Mouse (Mus musculus) liver, embryonic 14.5 days (tissue): ENCODE results near the gene Col26a1. TPM values are rescaled to one million over a fixed set of nuclear protein-coding genes. Genes with fewer than 3 reads are reported as not detected.
A peak's percentile ranks its signal among the peaks of the same experiment; 100 is the strongest.

Experiments used
- ATAC-seq: fragments of 200-750 bp; cut with Nextera tagmentation; 2 replicates; pipeline ENCODE4 v1.8.0; 2017; ENCODE audit warnings: moderate number of reproducible peaks, mild to moderate bottlenecking, moderate library complexity; ENCODE audit not compliant: insufficient read depth
- DNase-seq, 3 experiments: peaks; one replicate each; pipeline ENCODE4 v3.0.0-alpha.2; 2012 to 2013; ENCODE audit warnings: low read depth in 3 of 3, low spot score in 3 of 3
- H3K27ac ChIP-seq: fragments of 300-500 bp; sonication (generic); 2 replicates; pipeline ENCODE4 v1.5.1; 2014; ENCODE audit warnings: moderate library complexity, mild to moderate bottlenecking, control low read depth, inconsistent platforms
- H3K27me3 ChIP-seq: fragments of 300-500 bp; sonication (generic); 2 replicates; pipeline ENCODE4 v1.6.1; 2014; ENCODE audit warnings: mild to moderate bottlenecking, low read length, moderate library complexity; ENCODE audit not compliant: control insufficient read depth, insufficient read depth
- H3K36me3 ChIP-seq: fragments of 300-500 bp; sonication (generic); replicated peaks from 2 replicates; pipeline ENCODE4 v1.6.1; 2014; ENCODE audit warnings: low read depth; ENCODE audit not compliant: control insufficient read depth, insufficient read depth
- H3K4me1 ChIP-seq, 2 experiments: fragments of 200-500 bp in 1 of 2; fragments of 300-500 bp in 1 of 2; sonication (generic) in 1 of 2; replicated peaks; 2 replicates each; pipeline ENCODE4 v1.6.1; 2012 to 2014; ENCODE audit warnings: antibody characterized with exemption in 1 of 2, inconsistent platforms in 1 of 2, low read length in 1 of 2; ENCODE audit not compliant: control insufficient read depth in 2 of 2, insufficient read depth in 2 of 2
- H3K4me2 ChIP-seq: fragments of 300-500 bp; sonication (generic); 2 replicates; pipeline ENCODE4 v1.6.1; 2014; ENCODE audit warnings: low read depth, mild to moderate bottlenecking, control low read depth, moderate library complexity
- H3K4me3 ChIP-seq, 2 experiments: fragments of 200-500 bp in 1 of 2; fragments of 300-500 bp in 1 of 2; sonication (generic) in 1 of 2; 2 replicates each; pipeline ENCODE4 v1.5.1; 2012 to 2014; ENCODE audit warnings: low read depth in 2 of 2, low read length in 2 of 2, mild to moderate bottlenecking in 2 of 2, control low read depth in 1 of 2, inconsistent platforms in 1 of 2, moderate library complexity in 1 of 2; ENCODE audit not compliant: insufficient read depth in 1 of 2
- H3K9ac ChIP-seq: fragments of 300-500 bp; sonication (generic); replicated peaks from 2 replicates; pipeline ENCODE4 v1.6.1; 2014; ENCODE audit warnings: mild to moderate bottlenecking, control low read depth, moderate library complexity
- H3K9me3 ChIP-seq: fragments of 300-500 bp; sonication (generic); 2 replicates; pipeline ENCODE4 v1.6.1; 2016; ENCODE audit warnings: low read length, mixed read lengths; ENCODE audit not compliant: control insufficient read depth
- CTCF ChIP-seq: IDR thresholded peaks from 2 replicates; pipeline ENCODE4 v1.5.1; 2016; ENCODE audit warnings: antibody characterized with exemption, low read depth, control low read depth
- EP300 ChIP-seq: IDR thresholded peaks from 2 replicates; pipeline ENCODE4 v1.6.1; 2016; ENCODE audit warnings: antibody characterized with exemption, low read depth
- WGBS: fragments of 180-500 bp; shearing (Covaris S2); extraction: QIAGEN DNeasy Blood & Tissue Kit; methylation state at CpG from one replicate; pipeline ENCODE4 v1.1.7; 2014; ENCODE audit not compliant: insufficient replicate concordance; 5-methylcytosine and 5-hydroxymethylcytosine counted together
- polyA plus RNA-seq, 2 experiments: library from polyadenylated mRNA; depleted of rRNA in 1 of 2; stranded (reverse) in 1 of 2; unstranded in 1 of 2; fragments of >200 nt; fragmentation: Nextera tagmentation in 1 of 2; extraction: Ambion mirVana in 1 of 2; gene quantifications; 2 replicates each; pipeline versions ENCODE4 v1.2.1 to v1.2.3; 2012 to 2014

Gene Col26a1
- polyA plus RNA-seq (2012; rRNA removed) (0.10 and 0.18 TPM in 2 replicates), polyA plus RNA-seq (2014; fragmentation: Nextera tagmentation; extraction: Ambion mirVana) (0.06 and 0.10 TPM in 2 replicates)

GRCm38 (mm10) chr5:136882788-136883439 is at the start of gene Col26a1:
Gene Col26a1, minus strand, starts transcription at chr5:136883209.
- H3K27ac ChIP-seq, result no peak within 1 kb of the TSS
- no peak for TF ChIP-seq CTCF
- TF ChIP-seq EP300, result no peak
- no peak for ATAC-seq
- 2% methylated on average over 44 of the region's 44 CpGs for WGBS
- H3K4me3 ChIP-seq, result peak within 1 kb of the TSS in 1 of 2 experiments; percentile 21; a peak in 1 of 4 replicates
- no peaks in the 10 kb centered on the region for H3K36me3 ChIP-seq
- no peak within 1 kb of the TSS for H3K9ac ChIP-seq
- H3K9me3 ChIP-seq, result no peaks in the 10 kb centered on the region
- no peak for DNase-seq
- peaks cover 26% of the 10 kb centered on the region for H3K27me3 ChIP-seq
- peak within 1 kb of the TSS; percentile 32; the same call in 1 of the 2 replicates for H3K4me2 ChIP-seq
- H3K4me1 ChIP-seq, result no peaks in the 10 kb centered on the region

- H3K9ac ChIP-seq, result no peak overlapping the region
Observed at GRCm38 (mm10) chr5:136931896-136932295, 48.9 kb upstream of the Col26a1 start.

GRCm38 (mm10) chr5:136929073-136929472 is 46.1 kb upstream of the Col26a1 start:
- Histone ChIP-seq H3K27ac (no peak overlapping the region), H3K9me3 (no peaks in the 10 kb centered on the region), H3K4me2 (no peak overlapping the region), H3K27me3 (no peaks in the 10 kb centered on the region), H3K4me3 (no peak overlapping the region), H3K9ac (no peak overlapping the region), H3K36me3 (no peaks in the 10 kb centered on the region), H3K4me1 (no peaks in the 10 kb centered on the region)
- 23% methylated on average over 4 of the region's 4 CpGs for WGBS
- peak; percentile 93 for TF ChIP-seq CTCF
- no peak for TF ChIP-seq EP300
- peak; percentile 52 to 68 (median 59) for DNase-seq
- peak; percentile 32; the same call in 1 of the 2 replicates for ATAC-seq

More at GRCm38 (mm10) chr5:136931896-136932295, 48.9 kb upstream of the Col26a1 start:
- H3K36me3 ChIP-seq, result no peaks in the 10 kb centered on the region
- ATAC-seq (no peak), DNase-seq (no peak)
- H3K4me3 ChIP-seq, result no peak overlapping the region
- no peaks in the 10 kb centered on the region for H3K27me3 ChIP-seq
- no peaks in the 10 kb centered on the region for H3K9me3 ChIP-seq
- H3K4me1 ChIP-seq, result no peaks in the 10 kb centered on the region
- TF ChIP-seq EP300 (no peak), CTCF (no peak)
- H3K27ac ChIP-seq, result no peak overlapping the region
- H3K4me2 ChIP-seq, result no peak overlapping the region
- WGBS, result 76% methylated on average over 14 of the region's 14 CpGs

- ATAC-seq, result no peak
- H3K4me3 ChIP-seq, result no peak overlapping the region
- no peaks in the 10 kb centered on the region for H3K27me3 ChIP-seq
- no peak for TF ChIP-seq CTCF
- TF ChIP-seq EP300, result no peak
- 54% methylated on average over 7 of the region's 7 CpGs for WGBS
- no peaks in the 10 kb centered on the region for H3K36me3 ChIP-seq
- H3K27ac ChIP-seq, result no peak overlapping the region
- no peaks in the 10 kb centered on the region for H3K9me3 ChIP-seq
- peaks cover 0 to 7% of the 10 kb centered on the region in 2 experiments; a peak in 3 of 4 replicates for H3K4me1 ChIP-seq
- no peak overlapping the region for H3K9ac ChIP-seq
- no peak overlapping the region for H3K4me2 ChIP-seq
- DNase-seq, result no peak
Observed at GRCm38 (mm10) chr5:136923751-136924478, 40.9 kb upstream of the Col26a1 start.

- no peaks in the 10 kb centered on the region for H3K9me3 ChIP-seq
- H3K27me3 ChIP-seq, result no peaks in the 10 kb centered on the region
- no peak overlapping the region for H3K4me2 ChIP-seq
- WGBS, result 70% methylated on average over 9 of the region's 9 CpGs
- H3K4me3 ChIP-seq, result no peak overlapping the region
- H3K9ac ChIP-seq, result no peak overlapping the region
- H3K27ac ChIP-seq, result no peak overlapping the region
- DNase-seq (no peak), ATAC-seq (no peak)
- H3K36me3 ChIP-seq, result no peaks in the 10 kb centered on the region
- H3K4me1 ChIP-seq, result peaks cover 0 to 7% of the 10 kb centered on the region in 2 experiments; a peak in 3 of 4 replicates
- TF ChIP-seq EP300 (no peak), CTCF (no peak)
Observed at GRCm38 (mm10) chr5:136922830-136923229, 39.8 kb upstream of the Col26a1 start.
